Mouse (Mus musculus): ENCODE measurements around the gene Lipm. TPM values are rescaled to one million over a fixed set of nuclear protein-coding genes. Genes with fewer than 3 reads are reported as not detected.

Gene Lipm
- polyA plus RNA-seq, 1 experiment from 2014 or later: not detected

DNA sequence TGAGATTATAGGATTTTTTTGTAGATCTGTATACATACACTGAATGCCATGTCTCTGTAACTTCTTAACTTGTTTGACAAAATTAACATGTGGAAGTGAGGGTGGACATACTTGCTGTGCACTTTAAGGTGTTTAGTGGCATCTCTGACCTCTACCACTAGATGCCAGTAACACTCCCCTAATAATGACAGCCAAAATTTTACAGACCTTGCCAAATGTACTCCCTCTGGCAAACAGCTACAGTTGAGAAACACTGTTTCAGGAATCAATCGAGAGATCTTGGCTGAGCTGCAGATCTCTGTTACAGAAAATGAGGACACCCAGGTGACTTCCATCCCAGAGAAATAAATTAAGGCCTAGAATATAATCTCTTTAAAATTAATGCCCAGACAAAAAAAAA, 4.5 kb upstream of the Lipm start:
- H3K4me3 ChIP-seq (ENCODE audit: low read depth, low read length): no peak overlapping the region
- H3K4me1 ChIP-seq (ENCODE audit: control insufficient read depth, insufficient read depth, low read length): no peaks in the 10 kb centered on the region
- no peak for ATAC-seq
- H3K4me2 ChIP-seq (ENCODE audit: low read length): no peak overlapping the region
- no peaks in the 10 kb centered on the region for H3K27me3 ChIP-seq (ENCODE audit: control insufficient read depth, insufficient read depth, low read depth, low read length)
- no peak overlapping the region for H3K27ac ChIP-seq (ENCODE audit: low read length)
- 76% methylated on average over 1 of the region's 1 CpGs for WGBS
- no peaks in the 10 kb centered on the region for H3K9me3 ChIP-seq (replicated peaks; ENCODE audit: control insufficient read depth, low read length, poor library complexity, severe bottlenecking)
- H3K9ac ChIP-seq (ENCODE audit: low read depth, low read length): no peak overlapping the region
- H3K36me3 ChIP-seq (ENCODE audit: control insufficient read depth, insufficient read depth, low read length): no peaks in the 10 kb centered on the region

DNA sequence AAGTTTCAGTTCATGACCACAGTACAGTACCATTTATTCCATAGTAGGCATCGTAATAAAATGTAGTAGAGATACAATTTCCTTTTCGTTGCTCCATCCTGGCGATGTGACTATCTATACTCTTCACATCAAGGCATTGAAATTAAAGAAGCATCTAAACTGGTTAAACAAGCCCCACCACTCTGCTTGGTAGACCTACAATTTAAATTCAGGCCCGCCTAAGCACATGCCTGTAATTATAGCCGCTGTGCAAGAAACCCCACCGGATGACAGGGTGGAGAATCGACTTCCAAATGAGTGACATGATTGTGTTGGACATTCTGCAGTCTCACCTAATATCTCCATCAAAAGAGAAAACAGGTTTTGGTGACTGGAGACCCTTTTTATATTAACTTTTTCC, 1.2 kb downstream of the Lipm start:
- no peaks in the 10 kb centered on the region for H3K4me1 ChIP-seq (ENCODE audit: control insufficient read depth, insufficient read depth, low read length)
- no peak overlapping the region for H3K4me3 ChIP-seq (ENCODE audit: low read depth, low read length)
- no peaks in the 10 kb centered on the region for H3K36me3 ChIP-seq (ENCODE audit: control insufficient read depth, insufficient read depth, low read length)
- WGBS: 96% methylated on average over 7 of the region's 7 CpGs
- no peak overlapping the region for H3K27ac ChIP-seq (ENCODE audit: low read length)
- no peak overlapping the region for H3K4me2 ChIP-seq (ENCODE audit: low read length)
- no peak overlapping the region for H3K9ac ChIP-seq (ENCODE audit: low read depth, low read length)
- no peaks in the 10 kb centered on the region for H3K9me3 ChIP-seq (replicated peaks; ENCODE audit: control insufficient read depth, low read length, poor library complexity, severe bottlenecking)
- no peak for ATAC-seq
- H3K27me3 ChIP-seq (ENCODE audit: control insufficient read depth, insufficient read depth, low read depth, low read length): no peaks in the 10 kb centered on the region

DNA sequence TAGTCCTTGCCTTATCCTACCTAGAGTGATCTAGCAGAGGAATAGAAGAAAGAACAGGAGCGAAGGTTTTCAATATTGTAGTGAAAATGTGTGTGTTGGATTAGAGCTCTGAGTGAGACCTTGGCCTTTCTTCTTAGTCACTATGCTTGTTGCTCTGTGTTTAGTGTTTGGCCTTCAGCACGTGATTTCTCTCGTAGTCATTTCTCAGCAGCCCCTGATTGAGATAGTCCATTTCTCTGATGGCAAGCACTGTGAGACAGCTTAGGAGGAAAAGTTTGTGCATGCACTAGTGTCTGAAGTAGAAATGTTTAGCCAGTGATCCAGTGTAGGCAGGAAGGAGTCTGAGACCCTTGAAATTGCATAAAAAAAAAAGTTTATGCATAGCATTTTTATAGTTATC, 4.1 kb downstream of the Lipm start:
- Histone ChIP-seq H3K27ac (ENCODE audit: low read length) (no peak overlapping the region), H3K27me3 (ENCODE audit: control insufficient read depth, insufficient read depth, low read depth, low read length) (no peaks in the 10 kb centered on the region), H3K4me2 (ENCODE audit: low read length) (no peak overlapping the region), H3K9ac (ENCODE audit: low read depth, low read length) (no peak overlapping the region), H3K9me3 (replicated peaks; ENCODE audit: control insufficient read depth, low read length, poor library complexity, severe bottlenecking) (no peaks in the 10 kb centered on the region), H3K36me3 (ENCODE audit: control insufficient read depth, insufficient read depth, low read length) (no peaks in the 10 kb centered on the region), H3K4me3 (ENCODE audit: low read depth, low read length) (no peak overlapping the region), H3K4me1 (ENCODE audit: control insufficient read depth, insufficient read depth, low read length) (no peaks in the 10 kb centered on the region)
- ATAC-seq: no peak
- 87% methylated on average over 3 of the region's 3 CpGs for WGBS

DNA sequence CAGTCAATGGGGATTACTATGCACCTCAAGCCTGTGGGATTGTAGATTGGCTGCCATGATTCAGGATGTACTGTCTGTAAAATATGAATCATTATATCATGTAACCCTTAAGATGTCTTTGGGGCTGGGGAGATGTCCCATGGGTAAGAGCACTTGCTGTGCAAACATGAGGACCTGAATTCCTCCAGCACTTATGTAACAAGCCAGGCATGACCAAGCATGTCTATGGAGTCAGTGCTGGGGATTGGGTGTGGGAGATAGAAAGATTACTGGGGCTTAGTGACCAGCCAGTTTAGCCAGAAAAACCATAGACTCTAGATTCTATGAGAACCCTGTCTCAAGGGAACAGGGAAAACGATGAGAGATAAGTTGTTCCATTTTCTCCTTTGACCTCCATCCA, 18.4 kb downstream of the Lipm start:
- Histone ChIP-seq H3K4me2 (ENCODE audit: low read length) (no peak overlapping the region), H3K4me3 (ENCODE audit: low read depth, low read length) (no peak overlapping the region), H3K27me3 (ENCODE audit: control insufficient read depth, insufficient read depth, low read depth, low read length) (no peaks in the 10 kb centered on the region), H3K36me3 (ENCODE audit: control insufficient read depth, insufficient read depth, low read length) (no peaks in the 10 kb centered on the region), H3K4me1 (ENCODE audit: control insufficient read depth, insufficient read depth, low read length) (no peaks in the 10 kb centered on the region), H3K27ac (ENCODE audit: low read length) (no peak overlapping the region), H3K9ac (ENCODE audit: low read depth, low read length) (no peak overlapping the region), H3K9me3 (replicated peaks; ENCODE audit: control insufficient read depth, low read length, poor library complexity, severe bottlenecking) (no peaks in the 10 kb centered on the region)
- WGBS: 84% methylated on average over 1 of the region's 1 CpGs
- no peak for ATAC-seq

DNA sequence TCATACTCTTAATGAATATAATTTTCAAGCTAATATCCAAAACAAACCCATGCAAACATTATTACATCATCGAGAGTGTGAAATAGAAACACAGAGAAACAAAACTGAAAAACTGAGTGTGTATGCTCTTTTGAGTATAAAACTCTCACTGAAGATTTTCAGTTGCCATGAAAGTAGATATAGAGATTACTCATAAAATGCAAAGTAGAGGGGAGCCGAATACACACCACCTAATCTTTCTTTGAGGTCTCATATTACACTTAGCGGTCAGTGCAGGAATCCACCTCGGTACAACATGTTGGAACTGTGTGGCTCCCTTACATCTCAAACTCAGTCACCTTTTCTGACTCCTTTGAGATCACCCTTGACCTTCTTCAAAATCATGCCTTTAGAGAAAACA, 18.9 kb downstream of the Lipm start:
- Histone ChIP-seq H3K4me1 (ENCODE audit: control insufficient read depth, insufficient read depth, low read length) (no peaks in the 10 kb centered on the region), H3K27ac (ENCODE audit: low read length) (no peak overlapping the region), H3K4me3 (ENCODE audit: low read depth, low read length) (no peak overlapping the region), H3K36me3 (ENCODE audit: control insufficient read depth, insufficient read depth, low read length) (no peaks in the 10 kb centered on the region), H3K9me3 (replicated peaks; ENCODE audit: control insufficient read depth, low read length, poor library complexity, severe bottlenecking) (no peaks in the 10 kb centered on the region), H3K27me3 (ENCODE audit: control insufficient read depth, insufficient read depth, low read depth, low read length) (no peaks in the 10 kb centered on the region), H3K9ac (ENCODE audit: low read depth, low read length) (no peak overlapping the region), H3K4me2 (ENCODE audit: low read length) (no peak overlapping the region)
- ATAC-seq: no peak
- 80% methylated on average over 4 of the region's 4 CpGs for WGBS

DNA sequence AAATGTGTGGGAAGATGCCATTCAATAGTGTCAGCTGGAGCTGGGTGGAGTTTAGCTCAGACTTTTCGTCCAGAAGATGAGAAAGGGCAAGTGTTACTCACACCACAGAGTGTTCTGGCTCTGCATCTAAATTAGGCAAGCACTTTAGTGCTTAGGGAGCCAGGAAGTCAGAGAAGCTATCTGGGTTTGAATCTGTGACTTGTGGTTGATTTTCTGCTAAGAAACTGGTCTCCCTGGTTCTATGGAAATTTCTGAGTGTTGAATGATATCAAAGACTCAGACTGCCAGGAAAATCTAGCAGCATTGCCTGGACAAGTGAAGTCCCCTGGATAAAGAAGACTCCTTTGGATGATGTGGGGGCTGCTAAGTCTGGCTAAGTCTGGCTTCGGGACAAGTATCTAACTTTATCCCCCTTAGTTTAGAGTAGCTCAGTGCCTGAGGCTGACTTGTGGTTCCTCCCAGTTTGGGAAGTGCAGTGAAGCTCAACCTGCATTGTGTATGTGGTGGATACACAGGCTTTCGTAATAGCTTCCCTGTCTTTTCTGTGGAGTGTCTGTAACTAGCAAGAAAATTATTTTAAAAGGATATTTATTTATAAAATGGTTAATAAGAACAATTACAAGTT, 19.5 kb downstream of the Lipm start:
- Histone ChIP-seq H3K9ac (ENCODE audit: low read depth, low read length) (no peak overlapping the region), H3K4me2 (ENCODE audit: low read length) (no peak overlapping the region), H3K36me3 (ENCODE audit: control insufficient read depth, insufficient read depth, low read length) (no peaks in the 10 kb centered on the region), H3K4me1 (ENCODE audit: control insufficient read depth, insufficient read depth, low read length) (no peaks in the 10 kb centered on the region), H3K27ac (ENCODE audit: low read length) (no peak overlapping the region), H3K9me3 (replicated peaks; ENCODE audit: control insufficient read depth, low read length, poor library complexity, severe bottlenecking) (no peaks in the 10 kb centered on the region), H3K4me3 (ENCODE audit: low read depth, low read length) (no peak overlapping the region), H3K27me3 (ENCODE audit: control insufficient read depth, insufficient read depth, low read depth, low read length) (no peaks in the 10 kb centered on the region)
- ATAC-seq: no peak
- WGBS: 68% methylated on average over 3 of the region's 3 CpGs

DNA sequence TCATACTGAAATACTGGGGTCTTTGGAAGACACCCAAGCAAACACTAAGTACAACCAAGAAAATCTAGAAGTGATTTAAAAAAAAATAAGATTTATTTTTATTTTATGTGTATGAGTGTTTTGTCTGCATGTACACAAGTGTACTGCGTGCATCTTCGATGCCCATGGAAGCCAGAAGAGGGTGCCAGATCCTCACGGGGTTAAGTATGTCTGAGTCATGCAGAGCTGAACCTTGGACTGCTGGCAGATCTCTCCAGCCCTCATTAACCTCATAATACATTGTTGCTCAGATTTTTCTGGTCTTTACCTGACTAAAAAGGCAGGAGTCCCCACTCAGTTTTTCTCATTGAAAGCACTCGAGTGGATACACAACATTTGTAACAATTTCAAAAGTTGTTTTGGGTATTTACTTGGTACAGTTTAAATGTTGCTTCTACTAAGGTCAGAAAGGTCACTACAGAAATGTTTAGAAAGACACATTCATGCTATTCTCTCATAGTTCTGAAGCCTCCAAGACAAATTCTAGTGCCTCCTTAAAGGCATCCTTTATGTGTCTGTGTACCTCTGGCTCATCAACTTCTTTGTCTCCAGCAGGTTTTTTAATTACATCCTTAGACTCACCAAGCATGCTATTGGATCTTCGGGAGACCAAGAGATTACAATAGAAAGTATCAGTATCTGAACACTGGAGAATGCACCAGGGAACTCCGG, 38.1 kb downstream of the Lipm start:
- H3K27me3 ChIP-seq (ENCODE audit: control insufficient read depth, insufficient read depth, low read depth, low read length): no peaks in the 10 kb centered on the region
- no peaks in the 10 kb centered on the region for H3K4me1 ChIP-seq (ENCODE audit: control insufficient read depth, insufficient read depth, low read length)
- no peak for ATAC-seq
- no peak overlapping the region for H3K9ac ChIP-seq (ENCODE audit: low read depth, low read length)
- WGBS: 87% methylated on average over 6 of the region's 6 CpGs
- H3K27ac ChIP-seq (ENCODE audit: low read length): no peak overlapping the region
- H3K36me3 ChIP-seq (ENCODE audit: control insufficient read depth, insufficient read depth, low read length): no peaks in the 10 kb centered on the region
- no peaks in the 10 kb centered on the region for H3K9me3 ChIP-seq (replicated peaks; ENCODE audit: control insufficient read depth, low read length, poor library complexity, severe bottlenecking)
- no peak overlapping the region for H3K4me2 ChIP-seq (ENCODE audit: low read length)
- no peak overlapping the region for H3K4me3 ChIP-seq (ENCODE audit: low read depth, low read length)

DNA sequence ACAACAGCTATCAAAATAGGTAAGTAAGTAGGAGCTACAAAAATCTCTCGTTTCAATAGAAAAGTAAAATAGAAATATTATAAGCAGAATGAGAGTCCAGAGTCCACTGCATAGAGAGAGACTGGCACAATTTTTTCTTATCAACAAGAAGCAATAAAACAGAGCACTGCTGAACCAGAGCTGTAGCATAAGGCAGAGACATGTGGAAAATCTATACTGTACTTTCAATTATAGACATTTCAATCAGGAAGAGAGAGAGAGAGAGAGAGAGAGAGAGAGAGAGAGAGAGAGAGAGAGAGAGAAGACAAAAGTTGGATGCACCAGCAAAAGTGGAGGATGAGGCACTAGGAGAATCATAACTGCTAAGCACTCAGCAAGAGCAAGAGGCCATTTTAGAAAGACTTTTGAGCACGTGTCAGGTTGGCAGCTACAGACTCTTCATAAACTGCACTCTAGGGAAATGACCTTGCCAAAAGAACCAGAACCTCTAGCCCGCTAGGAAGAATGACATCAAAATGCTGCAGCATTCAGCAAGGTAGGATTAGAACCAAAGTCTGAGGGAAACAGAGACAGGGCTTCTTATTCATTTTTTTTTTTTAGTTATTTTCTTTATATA, 38.8 kb downstream of the Lipm start:
- H3K36me3 ChIP-seq (ENCODE audit: control insufficient read depth, insufficient read depth, low read length): no peaks in the 10 kb centered on the region
- no peak overlapping the region for H3K4me3 ChIP-seq (ENCODE audit: low read depth, low read length)
- H3K4me1 ChIP-seq (ENCODE audit: control insufficient read depth, insufficient read depth, low read length): no peaks in the 10 kb centered on the region
- 84% methylated on average over 3 of the region's 3 CpGs for WGBS
- H3K9ac ChIP-seq (ENCODE audit: low read depth, low read length): no peak overlapping the region
- H3K9me3 ChIP-seq (replicated peaks; ENCODE audit: control insufficient read depth, low read length, poor library complexity, severe bottlenecking): no peaks in the 10 kb centered on the region
- no peak for ATAC-seq
- no peak overlapping the region for H3K27ac ChIP-seq (ENCODE audit: low read length)
- no peak overlapping the region for H3K4me2 ChIP-seq (ENCODE audit: low read length)
- no peaks in the 10 kb centered on the region for H3K27me3 ChIP-seq (ENCODE audit: control insufficient read depth, insufficient read depth, low read depth, low read length)

DNA sequence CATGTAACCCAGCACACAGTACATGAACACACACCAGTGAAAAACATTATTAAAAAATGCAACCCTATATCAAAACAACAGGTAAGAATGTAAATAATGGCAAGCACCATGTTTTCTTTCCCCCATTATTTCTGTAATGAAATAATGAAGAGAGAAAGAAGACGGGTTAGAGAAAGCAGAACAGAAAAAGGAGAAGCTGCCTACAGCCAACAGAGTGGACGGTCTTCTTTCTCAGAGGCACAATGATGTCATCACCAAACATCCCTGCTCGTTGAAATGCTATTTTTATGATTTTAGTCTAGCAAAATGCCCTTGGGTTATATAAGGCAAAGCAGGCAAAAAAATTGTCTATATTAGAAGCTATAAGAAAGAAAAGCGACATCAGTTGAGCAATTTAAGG, 47.7 kb downstream of the Lipm start:
- Histone ChIP-seq H3K36me3 (ENCODE audit: control insufficient read depth, insufficient read depth, low read length) (no peaks in the 10 kb centered on the region), H3K4me2 (ENCODE audit: low read length) (no peak overlapping the region), H3K4me3 (ENCODE audit: low read depth, low read length) (no peak overlapping the region), H3K9me3 (replicated peaks; ENCODE audit: control insufficient read depth, low read length, poor library complexity, severe bottlenecking) (no peaks in the 10 kb centered on the region), H3K27me3 (ENCODE audit: control insufficient read depth, insufficient read depth, low read depth, low read length) (no peaks in the 10 kb centered on the region), H3K4me1 (ENCODE audit: control insufficient read depth, insufficient read depth, low read length) (no peaks in the 10 kb centered on the region), H3K27ac (ENCODE audit: low read length) (no peak overlapping the region), H3K9ac (ENCODE audit: low read depth, low read length) (no peak overlapping the region)
- no peak for ATAC-seq
- WGBS: 88% methylated on average over 4 of the region's 4 CpGs
